Mouse (Mus musculus) heart, postnatal 0 days (tissue): ENCODE results near the gene Gpr27. TPM values are rescaled to one million over a fixed set of nuclear protein-coding genes. Genes with fewer than 3 reads are reported as not detected.

ENCODE experiments used
- ATAC-seq: fragments of 200-750 bp; cut with Nextera tagmentation; 2 replicates; pipeline ENCODE4 v1.8.0; 2017; ENCODE audit warnings: low read depth, moderate number of reproducible peaks, moderate library complexity; ENCODE audit not compliant: insufficient read depth
- DNase-seq: peaks from one replicate; pipeline ENCODE4 v3.0.0-alpha.2; 2016; ENCODE audit warnings: low spot score
- H3K27ac ChIP-seq: fragments of 300-500 bp; sonication (generic); 2 replicates; pipeline ENCODE4 v1.5.1; 2014; ENCODE audit warnings: low read depth, mild to moderate bottlenecking
- H3K27me3 ChIP-seq: fragments of 300-500 bp; sonication (generic); 2 replicates; pipeline ENCODE4 v1.6.1; 2014; ENCODE audit warnings: low read length, mixed read lengths; ENCODE audit not compliant: control insufficient read depth, insufficient read depth
- H3K36me3 ChIP-seq: fragments of 300-500 bp; sonication (generic); replicated peaks from 2 replicates; pipeline ENCODE4 v1.6.1; 2014; ENCODE audit warnings: low read length, mixed read lengths; ENCODE audit not compliant: control insufficient read depth, insufficient read depth
- H3K4me1 ChIP-seq: fragments of 300-500 bp; sonication (generic); 2 replicates; pipeline ENCODE4 v1.6.1; 2014; ENCODE audit warnings: antibody characterized with exemption; ENCODE audit not compliant: control insufficient read depth, insufficient read depth
- H3K4me2 ChIP-seq: fragments of 300-500 bp; sonication (generic); 2 replicates; pipeline ENCODE4 v1.6.1; 2014; ENCODE audit warnings: low read depth, mild to moderate bottlenecking, low read length, moderate library complexity
- H3K4me3 ChIP-seq: fragments of 300-500 bp; sonication (generic); 2 replicates; pipeline ENCODE4 v1.5.1; 2014; ENCODE audit warnings: low read depth, low read length
- H3K9ac ChIP-seq: fragments of 300-500 bp; sonication (generic); replicated peaks from 2 replicates; pipeline ENCODE4 v1.6.1; 2014; ENCODE audit warnings: low read depth, low read length, mixed read lengths
- H3K9me3 ChIP-seq: fragments of 300-500 bp; sonication (generic); replicated peaks from 2 replicates; pipeline ENCODE4 v1.6.1; 2016; ENCODE audit warnings: low read length; ENCODE audit not compliant: control insufficient read depth
- CTCF ChIP-seq: IDR thresholded peaks from 2 replicates; pipeline ENCODE4 v1.5.1; 2016; ENCODE audit warnings: antibody characterized with exemption, control low read depth, low read depth
- EP300 ChIP-seq: IDR thresholded peaks from 2 replicates; pipeline ENCODE4 v1.6.1; 2016; ENCODE audit warnings: antibody characterized with exemption, low read depth
- WGBS: fragments of 180-500 bp; shearing (Covaris S2); extraction: QIAGEN DNeasy Blood & Tissue Kit; methylation state at CpG from one replicate; pipeline ENCODE4 v1.1.7; 2014; 5-methylcytosine and 5-hydroxymethylcytosine counted together
- polyA plus RNA-seq: library from polyadenylated mRNA; unstranded; fragments of >200 nt; fragmentation: Nextera tagmentation; extraction: Ambion mirVana; gene quantifications from 2 replicates; pipeline ENCODE4 v1.2.1, GENCODE M21; 2015
- total RNA-seq: library from RNA; depleted of rRNA; stranded (reverse); fragments of >200 nt; gene quantifications from 2 replicates; pipeline ENCODE4 v1.2.3, GENCODE M21; 2014; ENCODE audit warnings: low replicate concordance; rRNA removed

The Gpr27 gene
- total and polyA plus RNA-seq, 2 experiments from 2014 or later, result 0.34 to 0.78 TPM

DNA sequence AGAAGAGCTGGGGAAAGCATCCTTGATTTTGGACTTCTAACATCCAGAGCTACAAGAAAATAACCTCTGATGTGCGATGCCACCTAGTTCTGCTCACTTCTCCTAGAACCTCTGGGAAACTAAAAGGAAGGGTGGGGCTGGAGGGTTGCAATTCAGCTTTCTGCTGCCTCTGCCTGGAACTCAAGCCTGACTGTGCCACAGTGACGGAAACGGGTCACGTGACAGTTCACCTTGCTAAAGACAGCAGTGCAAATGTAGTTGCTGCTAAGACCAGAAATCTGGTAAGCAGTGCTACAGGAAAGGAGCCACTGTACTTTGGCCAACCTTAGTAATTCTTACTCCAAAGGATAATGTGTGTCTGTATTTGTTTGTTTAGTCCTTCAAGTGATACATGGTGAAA lies 37.4 kb downstream of the Gpr27 start:
- Histone ChIP-seq H3K9me3 (no peaks in the 10 kb centered on the region), H3K4me1 (no peaks in the 10 kb centered on the region), H3K27me3 (peaks cover 52% of the 10 kb centered on the region), H3K9ac (no peak overlapping the region), H3K27ac (no peak overlapping the region), H3K36me3 (no peaks in the 10 kb centered on the region), H3K4me2 (no peak overlapping the region), H3K4me3 (no peak overlapping the region)
- ATAC-seq (no peak), DNase-seq (no peak)
- TF ChIP-seq CTCF, result no peak
- TF ChIP-seq EP300, result no peak
- WGBS, result 76% methylated on average over 4 of the region's 4 CpGs

DNA sequence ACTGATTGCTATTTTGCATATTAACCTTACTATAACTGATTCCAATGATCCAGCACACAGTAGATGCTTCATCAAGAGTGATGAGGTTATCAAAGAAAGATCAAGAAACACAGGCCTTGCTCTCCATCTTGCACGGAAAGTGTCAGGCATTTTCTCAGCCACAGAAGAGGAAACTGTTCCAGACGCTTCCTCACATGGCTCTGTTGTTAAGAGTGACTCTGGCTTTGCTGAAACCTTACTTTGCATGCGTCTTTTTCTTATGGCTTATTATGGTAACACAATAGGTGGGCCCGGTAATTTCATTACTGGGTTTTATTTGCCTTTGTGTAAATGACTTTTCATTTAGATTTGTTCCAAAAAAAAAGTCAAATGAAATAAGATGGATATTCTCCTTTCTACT lies 39.4 kb downstream of the Gpr27 start:
- DNase-seq (no peak), ATAC-seq (no peak)
- H3K4me3 ChIP-seq, result no peak overlapping the region
- H3K4me1 ChIP-seq, result no peaks in the 10 kb centered on the region
- no peaks in the 10 kb centered on the region for H3K9me3 ChIP-seq
- H3K36me3 ChIP-seq, result no peaks in the 10 kb centered on the region
- WGBS, result 74% methylated on average over 4 of the region's 4 CpGs
- H3K9ac ChIP-seq, result no peak overlapping the region
- peaks cover 32% of the 10 kb centered on the region for H3K27me3 ChIP-seq
- TF ChIP-seq CTCF (no peak), EP300 (no peak)
- H3K4me2 ChIP-seq, result no peak overlapping the region
- H3K27ac ChIP-seq, result no peak overlapping the region

DNA sequence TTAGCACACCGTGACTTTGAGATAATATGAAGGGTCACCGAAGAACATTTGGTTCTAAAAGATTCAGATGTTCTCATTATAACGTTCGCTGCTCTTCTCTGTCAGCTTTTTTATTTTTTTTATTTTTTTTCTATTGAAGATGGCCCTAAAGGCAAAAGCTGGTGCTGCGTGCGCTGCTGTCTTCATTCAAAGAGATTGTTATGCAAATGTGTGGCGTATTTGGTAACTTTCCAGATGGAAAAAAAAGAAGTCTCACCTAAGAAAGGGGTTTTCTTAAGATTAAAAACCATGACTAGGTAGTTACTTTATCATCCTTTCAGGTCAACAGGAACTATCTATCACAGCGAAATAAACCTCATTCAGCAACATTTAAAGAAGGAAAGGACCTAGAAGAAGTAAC lies 40.2 kb downstream of the Gpr27 start:
- Histone ChIP-seq H3K4me3 (no peak overlapping the region), H3K27ac (no peak overlapping the region), H3K36me3 (no peaks in the 10 kb centered on the region), H3K27me3 (peaks cover 24% of the 10 kb centered on the region), H3K9me3 (no peaks in the 10 kb centered on the region), H3K4me2 (no peak overlapping the region), H3K9ac (no peak overlapping the region), H3K4me1 (no peaks in the 10 kb centered on the region)
- 85% methylated on average over 8 of the region's 8 CpGs for WGBS
- DNase-seq (no peak), ATAC-seq (no peak)
- TF ChIP-seq CTCF, result no peak
- no peak for TF ChIP-seq EP300

DNA sequence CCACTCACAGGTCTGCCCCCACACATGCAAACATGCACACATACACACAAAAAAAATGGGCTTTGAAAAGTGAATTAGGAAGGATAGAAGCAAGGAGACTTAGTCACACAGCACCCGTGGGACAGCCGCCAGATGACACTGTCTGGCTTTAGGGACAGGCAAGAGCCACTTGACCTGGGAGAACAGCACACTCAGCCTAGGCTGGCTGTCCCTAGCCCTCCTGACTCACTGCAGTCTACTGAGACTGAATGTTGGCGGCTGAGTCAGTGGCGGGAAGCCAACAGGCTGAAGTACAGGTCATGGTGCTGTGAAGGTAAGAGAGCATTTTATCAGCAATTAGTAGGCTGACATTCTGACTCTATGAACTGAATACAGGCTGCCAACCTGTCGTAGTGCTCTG lies 42.2 kb downstream of the Gpr27 start:
- H3K9ac ChIP-seq, result no peak overlapping the region
- H3K4me3 ChIP-seq, result no peak overlapping the region
- DNase-seq (no peak), ATAC-seq (no peak)
- H3K27me3 ChIP-seq, result 0 out of 2 replicates have a peak, but pooled peaks cover 5% of the 10 kb centered on the region
- 37% methylated on average over 5 of the region's 5 CpGs for WGBS
- TF ChIP-seq EP300, result no peak
- no peak overlapping the region for H3K27ac ChIP-seq
- H3K4me2 ChIP-seq, result no peak overlapping the region
- no peaks in the 10 kb centered on the region for H3K9me3 ChIP-seq
- H3K36me3 ChIP-seq, result no peaks in the 10 kb centered on the region
- H3K4me1 ChIP-seq, result no peaks in the 10 kb centered on the region

DNA sequence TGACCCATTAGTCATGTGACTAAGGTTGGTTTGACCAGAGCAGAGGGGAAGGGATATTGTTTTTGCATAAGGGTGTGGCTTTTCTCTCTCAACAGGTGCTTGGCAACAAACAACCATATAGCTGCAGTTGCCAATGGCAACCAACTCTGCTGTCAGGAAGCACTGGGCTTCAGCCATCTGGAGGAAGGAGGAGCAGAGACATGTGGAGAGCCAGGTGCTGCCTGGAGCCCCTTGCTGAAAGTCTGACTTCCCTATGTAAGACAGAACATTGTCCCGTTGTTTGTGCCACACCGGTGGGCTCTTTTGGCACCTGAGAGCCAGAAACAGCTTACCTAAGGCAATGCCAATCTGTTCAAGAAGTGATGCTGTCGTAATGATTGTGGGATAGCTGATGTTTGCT lies 50.4 kb downstream of the Gpr27 start:
- H3K36me3 ChIP-seq, result no peaks in the 10 kb centered on the region
- 78% methylated on average over 3 of the region's 3 CpGs for WGBS
- ATAC-seq (no peak), DNase-seq (no peak)
- H3K4me3 ChIP-seq, result no peak overlapping the region
- H3K9me3 ChIP-seq, result no peaks in the 10 kb centered on the region
- H3K27me3 ChIP-seq, result no peaks in the 10 kb centered on the region
- H3K4me1 ChIP-seq, result no peaks in the 10 kb centered on the region
- no peak overlapping the region for H3K9ac ChIP-seq
- no peak overlapping the region for H3K4me2 ChIP-seq
- no peak for TF ChIP-seq EP300
- no peak for TF ChIP-seq CTCF
- no peak overlapping the region for H3K27ac ChIP-seq

Other genes starting within 250 kb of the Gpr27 start
- gene Foxp1, start 170.0 kb upstream of the Gpr27 start, total RNA-seq, result 88.1 and 96.1 TPM in 2 replicates
- 39.5 and 40.7 TPM in 2 replicates for gene Foxp1, start 170.0 kb upstream of the Gpr27 start, polyA plus RNA-seq
- gene Eif4e3, start 25.9 kb upstream of the Gpr27 start, total RNA-seq, result 15.4 and 18.9 TPM in 2 replicates
- gene Eif4e3, start 25.9 kb upstream of the Gpr27 start, polyA plus RNA-seq, result 18.9 and 21.7 TPM in 2 replicates
- 0.31 and 0.95 TPM in 2 replicates for gene Gm20696, start 25.9 kb upstream of the Gpr27 start, total RNA-seq
- 1.6 and 2.0 TPM in 2 replicates for gene Gm20696, start 25.9 kb upstream of the Gpr27 start, polyA plus RNA-seq
- not detected in 2 replicates for gene Prok2, start 33.7 kb downstream of the Gpr27 start, total RNA-seq
- gene Prok2, start 33.7 kb downstream of the Gpr27 start, polyA plus RNA-seq, result 0.11 TPM in 1 of 2 replicates, not detected in the other